Comparison of ENCODE assay signal across 7 mouse cellular contexts in the genomic region with DNA sequence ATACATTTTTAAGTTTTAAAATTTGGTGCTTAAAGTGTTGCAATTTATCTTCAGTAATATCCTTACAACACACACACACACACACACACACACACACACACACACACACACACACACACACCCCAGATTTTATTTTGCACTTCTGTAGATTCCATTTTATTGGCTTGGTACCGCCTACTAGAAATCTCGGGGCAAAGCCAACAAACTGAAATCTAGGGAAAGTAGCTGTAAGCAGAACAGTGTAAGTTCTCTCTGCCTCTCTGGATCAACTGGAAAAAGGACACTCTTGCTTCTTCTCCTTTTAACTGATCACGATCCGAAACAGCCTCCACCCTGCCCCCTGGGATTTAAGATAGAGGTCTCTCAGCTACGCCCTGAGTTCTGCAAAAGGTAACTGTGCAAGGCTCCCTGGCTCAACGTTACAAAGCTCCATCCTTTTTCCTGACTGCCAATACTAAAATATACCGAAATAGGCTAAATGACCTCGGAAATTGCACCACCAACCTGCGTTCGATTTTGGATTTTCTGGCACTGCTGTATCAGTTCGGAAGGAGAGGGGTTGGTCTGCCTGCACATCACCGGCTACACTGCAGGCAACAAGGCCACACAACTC.
DNase-seq lines count a peak whose midpoint lies in the region; ATAC-seq and TF ChIP-seq lines count a peak whose summit lies in the region.

No protein-coding gene starts in this region.

- no peak for TF ChIP-seq POLR2A in lung, adult 2 months (IDR thresholded peaks at IDR 0.05; ENCODE audit: borderline replicate concordance, extremely low read depth, low read depth, low read length)
- TF ChIP-seq POLR2A in small intestine, adult 2 months (IDR thresholded peaks at IDR 0.05; ENCODE audit: low read depth, low read length): no peak

- DNase-seq in lung, adult 2 months: no peak
- DNase-seq in forebrain, postnatal 0 days: peak; percentile 63
- DNase-seq in ovary, postnatal 10 days (ENCODE audit: low spot score): no peak
- DNase-seq in spleen, postnatal 14 days (ENCODE audit: low spot score in 2 of 2): no peak

- H3K4me1 ChIP-seq in lung, embryonic 15.5 days: peaks cover 18% of the 10 kb centered on the region
- no peaks in the 10 kb centered on the region for H3K4me1 ChIP-seq in lung, adult 2 months (ENCODE audit: control insufficient read depth, insufficient read depth, low read length)
- peaks cover 5% of the 10 kb centered on the region; the same call in 1 of the 2 replicates for H3K4me1 ChIP-seq in forebrain, postnatal 0 days (ENCODE audit: insufficient read depth)
- no peaks in the 10 kb centered on the region for H3K4me1 ChIP-seq in intestine, postnatal 0 days (replicated peaks; ENCODE audit: control insufficient read depth, insufficient read depth, low read length)
- H3K4me1 ChIP-seq in small intestine, adult 2 months (ENCODE audit: control insufficient read depth, insufficient read depth, insufficient read length, low read length): no peaks in the 10 kb centered on the region

- no peak for TF ChIP-seq CTCF in lung, adult 2 months (IDR thresholded peaks at IDR 0.05; ENCODE audit: insufficient read depth, low read length)
- no peak for TF ChIP-seq CTCF in forebrain, postnatal 0 days (IDR thresholded peaks at IDR 0.05; ENCODE audit: low read depth)
- TF ChIP-seq CTCF in intestine, postnatal 0 days (IDR thresholded peaks at IDR 0.05; ENCODE audit: low read depth): no peak
- no peak for TF ChIP-seq CTCF in small intestine, adult 2 months (IDR thresholded peaks at IDR 0.05; ENCODE audit: extremely low read depth, insufficient read length, insufficient replicate concordance, low read depth, low read length)

- no peaks in the 10 kb centered on the region; the same call in 1 of the 2 replicates for H3K27me3 ChIP-seq in lung, embryonic 15.5 days
- H3K27me3 ChIP-seq in forebrain, postnatal 0 days (ENCODE audit: insufficient read depth, low read length): no peaks in the 10 kb centered on the region
- no peaks in the 10 kb centered on the region for H3K27me3 ChIP-seq in intestine, postnatal 0 days (replicated peaks; ENCODE audit: control insufficient read depth, insufficient read depth, low read length)
- H3K27me3 ChIP-seq in small intestine, adult 2 months (ENCODE audit: control insufficient read depth, insufficient read depth, low read length): no peaks in the 10 kb centered on the region; the same call in 1 of the 2 replicates

- no peaks in the 10 kb centered on the region for H3K9me3 ChIP-seq in lung, embryonic 15.5 days
- H3K9me3 ChIP-seq in forebrain, postnatal 0 days (ENCODE audit: low read length): no peaks in the 10 kb centered on the region
- H3K9me3 ChIP-seq in intestine, postnatal 0 days (ENCODE audit: control insufficient read depth): no peaks in the 10 kb centered on the region

- H3K9ac ChIP-seq in lung, embryonic 15.5 days: peak overlapping the region; percentile 29; the same call in 1 of the 2 replicates
- H3K9ac ChIP-seq in forebrain, postnatal 0 days: no peak overlapping the region
- no peak overlapping the region for H3K9ac ChIP-seq in intestine, postnatal 0 days (ENCODE audit: low read depth, low read length)

- no peak for ATAC-seq in lung, embryonic 15.5 days (ENCODE audit: borderline replicate concordance, extremely low read depth, low FRiP score, low TSS enrichment)
- peak; percentile 34; the same call in 1 of the 2 replicates for ATAC-seq in forebrain, postnatal 0 days
- no peak for ATAC-seq in intestine, postnatal 0 days

- H3K36me3 ChIP-seq in lung, embryonic 15.5 days: no peaks in the 10 kb centered on the region
- H3K36me3 ChIP-seq in forebrain, postnatal 0 days (ENCODE audit: insufficient read depth): no peaks in the 10 kb centered on the region
- H3K36me3 ChIP-seq in intestine, postnatal 0 days (ENCODE audit: control insufficient read depth, insufficient read depth): no peaks in the 10 kb centered on the region
- H3K36me3 ChIP-seq in small intestine, adult 2 months (ENCODE audit: control insufficient read depth, insufficient read depth, low read length): no peaks in the 10 kb centered on the region

- peak overlapping the region; percentile 94 for H3K27ac ChIP-seq in lung, embryonic 15.5 days
- peak overlapping the region; percentile 66 for H3K27ac ChIP-seq in forebrain, postnatal 0 days (ENCODE audit: low read depth, low read length)
- no peak overlapping the region for H3K27ac ChIP-seq in intestine, postnatal 0 days (ENCODE audit: low read depth, low read length)
- peak overlapping the region; percentile 25; the same call in 1 of the 2 replicates for H3K27ac ChIP-seq in small intestine, adult 2 months (ENCODE audit: insufficient read depth, low read depth, low read length)

- peak overlapping the region; percentile 18 for H3K4me3 ChIP-seq in lung, embryonic 15.5 days
- no peak overlapping the region for H3K4me3 ChIP-seq in lung, adult 2 months (replicated peaks; ENCODE audit: extremely low read depth, low read depth, low read length)
- no peak overlapping the region for H3K4me3 ChIP-seq in forebrain, postnatal 0 days (ENCODE audit: low read depth, low read length)
- no peak overlapping the region for H3K4me3 ChIP-seq in intestine, postnatal 0 days (ENCODE audit: low read depth, low read length)
- peak overlapping the region; percentile 7; the same call in 1 of the 2 replicates for H3K4me3 ChIP-seq in small intestine, adult 2 months (ENCODE audit: low read depth, low read length)

- 38% methylated on average over 12 of the region's 12 CpGs for WGBS in lung, embryonic 15.5 days
- WGBS in lung, adult 2 months: 56% methylated on average over 12 of the region's 12 CpGs
- WGBS in forebrain, postnatal 0 days: 43% methylated on average over 12 of the region's 12 CpGs
- WGBS in intestine, postnatal 0 days: 58% methylated on average over 12 of the region's 12 CpGs
- WGBS in small intestine, adult 2 months: 58% methylated on average over 12 of the region's 12 CpGs

- peak overlapping the region; percentile 94 for H3K4me2 ChIP-seq in lung, embryonic 15.5 days
- peak overlapping the region; percentile 97 for H3K4me2 ChIP-seq in forebrain, postnatal 0 days (ENCODE audit: low read depth)
- peak overlapping the region; percentile 33 for H3K4me2 ChIP-seq in intestine, postnatal 0 days (replicated peaks; ENCODE audit: low read depth)

Comparison
In these comparisons a context has a peak if more than half of its experiments do, and no peak if none do; other contexts are left out.
1. H3K4me3 ChIP-seq: peak in lung, embryonic 15.5 days (single experiment) and small intestine, adult 2 months (single experiment); none in lung, adult 2 months (single experiment), forebrain, postnatal 0 days (single experiment) and intestine, postnatal 0 days (single experiment).
2. H3K4me2 ChIP-seq: peak in every context shown above with its lines; median percentile 97 in forebrain, postnatal 0 days; 94 in lung, embryonic 15.5 days; 33 in intestine, postnatal 0 days.